ENCODE assay signal across 8 mouse cellular contexts in genomic region chr5:21646133-21646491, GRCm38 (mm10). TPM values are rescaled to one million over a fixed set of nuclear protein-coding genes. Genes with fewer than 3 reads are reported as not detected.
DNase-seq lines count a peak whose midpoint lies in the region; ATAC-seq and TF ChIP-seq lines count a peak whose summit lies in the region.

No protein-coding gene starts in this region.

- DNase-seq in lung, adult 2 months, result no peak
- DNase-seq in lung, postnatal 25 days (ENCODE audit: low spot score), result no peak
- no peak for DNase-seq in left cerebral cortex, adult 11 months (ENCODE audit: low spot score)
- no peak for DNase-seq in urinary bladder, postnatal 4 days (ENCODE audit: low spot score in 2 of 2)
- no peak for DNase-seq in thymus, postnatal 36 days

- H3K27me3 ChIP-seq in intestine, embryonic 15.5 days (replicated peaks), result no peaks in the 10 kb centered on the region
- H3K27me3 ChIP-seq in neural tube, embryonic 13.5 days, result peaks cover 4% of the 10 kb centered on the region; the same call in 1 of the 2 replicates

- H3K36me3 ChIP-seq in intestine, embryonic 15.5 days, result peaks cover 9% of the 10 kb centered on the region; the same call in 1 of the 2 replicates
- peaks cover 30% of the 10 kb centered on the region for H3K36me3 ChIP-seq in neural tube, embryonic 13.5 days

- H3K4me1 ChIP-seq in lung, adult 2 months (ENCODE audit: control insufficient read depth, insufficient read depth, low read length), result peaks cover 4% of the 10 kb centered on the region
- no peaks in the 10 kb centered on the region; the same call in 1 of the 2 replicates for H3K4me1 ChIP-seq in cortical plate, adult 2 months (ENCODE audit: control insufficient read depth, insufficient read depth, low read length)
- H3K4me1 ChIP-seq in intestine, embryonic 15.5 days (replicated peaks), result peaks cover 10% of the 10 kb centered on the region
- H3K4me1 ChIP-seq in neural tube, embryonic 13.5 days (replicated peaks), result peaks cover 25% of the 10 kb centered on the region

- peak overlapping the region; percentile 62 for H3K27ac ChIP-seq in cortical plate, adult 2 months (ENCODE audit: insufficient read depth, low read length)
- H3K27ac ChIP-seq in intestine, embryonic 15.5 days, result peak overlapping the region; percentile 91
- H3K27ac ChIP-seq in neural tube, embryonic 13.5 days (replicated peaks), result peak overlapping the region; percentile 92

- ATAC-seq in intestine, embryonic 15.5 days, result no peak
- no peak for ATAC-seq in neural tube, embryonic 13.5 days (ENCODE audit: low read depth)

- peak overlapping the region; percentile 83 for H3K9ac ChIP-seq in intestine, embryonic 15.5 days
- H3K9ac ChIP-seq in neural tube, embryonic 13.5 days, result peak overlapping the region; percentile 90

- H3K4me2 ChIP-seq in intestine, embryonic 15.5 days (replicated peaks), result peak overlapping the region; percentile 81
- peak overlapping the region; percentile 84 for H3K4me2 ChIP-seq in neural tube, embryonic 13.5 days

- no peak for TF ChIP-seq CTCF in lung, adult 2 months (IDR thresholded peaks at IDR 0.05; ENCODE audit: insufficient read depth, low read length)
- no peak for TF ChIP-seq CTCF in cortical plate, adult 2 months (IDR thresholded peaks at IDR 0.05; ENCODE audit: extremely low read depth, insufficient read depth, low read length)

- TF ChIP-seq POLR2A in lung, adult 2 months (IDR thresholded peaks at IDR 0.05; ENCODE audit: borderline replicate concordance, extremely low read depth, low read depth, low read length), result no peak
- no peak for TF ChIP-seq POLR2A in cortical plate, adult 2 months (IDR thresholded peaks at IDR 0.05; ENCODE audit: extremely low read depth, insufficient read depth, low read length)

- H3K9me3 ChIP-seq in intestine, embryonic 15.5 days, result no peaks in the 10 kb centered on the region
- H3K9me3 ChIP-seq in neural tube, embryonic 13.5 days, result no peaks in the 10 kb centered on the region

- WGBS in lung, adult 2 months, result under 1% methylated on average over 25 of the region's 25 CpGs
- under 1% methylated on average over 25 of the region's 25 CpGs for WGBS in intestine, embryonic 15.5 days
- 1% methylated on average over 25 of the region's 25 CpGs for WGBS in neural tube, embryonic 13.5 days

- H3K4me3 ChIP-seq in lung, adult 2 months (replicated peaks; ENCODE audit: extremely low read depth, low read depth, low read length), result peak overlapping the region; percentile 88
- H3K4me3 ChIP-seq in cortical plate, adult 2 months (ENCODE audit: insufficient read depth, low read length), result peak overlapping the region; percentile 37
- peak overlapping the region; percentile 84 for H3K4me3 ChIP-seq in intestine, embryonic 15.5 days (replicated peaks)
- peak overlapping the region; percentile 79 for H3K4me3 ChIP-seq in neural tube, embryonic 13.5 days

RNA-seq across cellular contexts. Expression of gene Armc10, which starts 0.5 kb away (rescaled TPM):
- polyA plus RNA-seq in lung, adult 2 months (2012; rRNA removed), result 34.3 and 59.7 TPM in 2 replicates
- 25.7 and 26.0 TPM in 2 replicates for polyA plus RNA-seq in cortical plate, adult 2 months (2012; rRNA removed)
- 33.5 and 37.2 TPM in 2 replicates for polyA plus RNA-seq in intestine, embryonic 15.5 days (2015; fragmentation: Nextera tagmentation; extraction: Ambion mirVana)
- polyA plus RNA-seq in neural tube, embryonic 13.5 days (2015; fragmentation: Nextera tagmentation; extraction: Ambion mirVana), result 57.4 and 57.8 TPM in 2 replicates

RNA-seq across cellular contexts. Expression of gene Fbxl13, which starts 0.7 kb away (rescaled TPM):
- 1.3 and 1.8 TPM in 2 replicates for polyA plus RNA-seq in lung, adult 2 months (2012; rRNA removed)
- polyA plus RNA-seq in cortical plate, adult 2 months (2012; rRNA removed), result 0.28 and 0.48 TPM in 2 replicates
- polyA plus RNA-seq in intestine, embryonic 15.5 days (2015; fragmentation: Nextera tagmentation; extraction: Ambion mirVana), result 0.11 and 0.20 TPM in 2 replicates
- 0.30 and 0.39 TPM in 2 replicates for polyA plus RNA-seq in neural tube, embryonic 13.5 days (2015; fragmentation: Nextera tagmentation; extraction: Ambion mirVana)

RNA-seq across cellular contexts. Expression of gene Napepld, which starts 55.1 kb away (rescaled TPM):
- 3.2 and 3.6 TPM in 2 replicates for polyA plus RNA-seq in lung, adult 2 months (2012; rRNA removed)
- 9.5 and 10.2 TPM in 2 replicates for polyA plus RNA-seq in cortical plate, adult 2 months (2012; rRNA removed)
- polyA plus RNA-seq in intestine, embryonic 15.5 days (2015; fragmentation: Nextera tagmentation; extraction: Ambion mirVana), result 3.4 TPM in 2 replicates
- polyA plus RNA-seq in neural tube, embryonic 13.5 days (2015; fragmentation: Nextera tagmentation; extraction: Ambion mirVana), result 2.0 and 2.5 TPM in 2 replicates

Comparison
In these comparisons a context has a peak if more than half of its experiments do, and no peak if none do; other contexts are left out.
1. H3K4me3 ChIP-seq: peak in every context shown above with its lines; median percentile 88 in lung, adult 2 months; 84 in intestine, embryonic 15.5 days; 79 in neural tube, embryonic 13.5 days; 37 in cortical plate, adult 2 months.